Mouse (Mus musculus) midbrain, embryonic 12.5 days (tissue): ENCODE data around the gene Hsf2bp. TPM values are rescaled to one million over a fixed set of nuclear protein-coding genes. Genes with fewer than 3 reads are reported as not detected.

Experiments
- ATAC-seq: fragments of 200-750 bp; cut with Nextera tagmentation; 2 replicates; pipeline ENCODE4 v1.8.0; 2017; ENCODE audit warnings: low read depth, moderate TSS enrichment, moderate library complexity; ENCODE audit not compliant: low FRiP score
- H3K27ac ChIP-seq: fragments of 300-500 bp; sonication (generic); replicated peaks from 2 replicates; pipeline ENCODE4 v1.5.1; 2016; ENCODE audit warnings: mild to moderate bottlenecking
- H3K27me3 ChIP-seq: fragments of 300-500 bp; sonication (generic); 2 replicates; pipeline ENCODE4 v1.6.1; 2016; ENCODE audit warnings: mild to moderate bottlenecking
- H3K36me3 ChIP-seq: fragments of 300-500 bp; sonication (generic); 2 replicates; pipeline ENCODE4 v1.6.1; 2016
- H3K4me1 ChIP-seq: fragments of 300-500 bp; sonication (generic); 2 replicates; pipeline ENCODE4 v1.6.1; 2016
- H3K4me2 ChIP-seq: fragments of 300-500 bp; sonication (generic); replicated peaks from 2 replicates; pipeline ENCODE4 v1.6.1; 2016; ENCODE audit warnings: mild to moderate bottlenecking, moderate library complexity
- H3K4me3 ChIP-seq: fragments of 300-500 bp; sonication (generic); 2 replicates; pipeline ENCODE4 v1.5.1; 2016; ENCODE audit warnings: mild to moderate bottlenecking
- H3K9ac ChIP-seq: fragments of 300-500 bp; sonication (generic); replicated peaks from 2 replicates; pipeline ENCODE4 v1.6.1; 2016; ENCODE audit warnings: mild to moderate bottlenecking, moderate library complexity
- H3K9me3 ChIP-seq: fragments of 300-500 bp; sonication (generic); 2 replicates; pipeline ENCODE4 v1.6.1; 2016; ENCODE audit warnings: mild to moderate bottlenecking
- WGBS: fragments of 180-500 bp; shearing (Covaris S2); methylation state at CpG from one replicate; pipeline ENCODE4 v1.1.7; 2016; 5-methylcytosine and 5-hydroxymethylcytosine counted together
- polyA plus RNA-seq: library from polyadenylated mRNA; unstranded; fragments of >200 nt; fragmentation: Nextera tagmentation; extraction: Ambion mirVana; gene quantifications from 2 replicates; pipeline ENCODE4 v1.2.1, GENCODE M21; 2016

Gene Hsf2bp
- polyA plus RNA-seq, 1 experiment from 2014 or later = 0.66 TPM

- Histone ChIP-seq H3K36me3 (no peaks in the 10 kb centered on the region), H3K4me3 (no peak overlapping the region), H3K9ac (no peak overlapping the region), H3K9me3 (no peaks in the 10 kb centered on the region), H3K4me1 (no peaks in the 10 kb centered on the region), H3K27ac (no peak overlapping the region), H3K4me2 (no peak overlapping the region), H3K27me3 (no peaks in the 10 kb centered on the region)
- no peak for ATAC-seq
- 83% methylated on average over 10 of the region's 10 CpGs for WGBS
Observed at GRCm38 (mm10) chr17:31943881-31944539, 92.1 kb downstream of the Hsf2bp start.

GRCm38 (mm10) chr17:31941616-31942015, 94.5 kb downstream of the Hsf2bp start:
- no peak for ATAC-seq
- 27% methylated on average over 4 of the region's 4 CpGs for WGBS
- no peaks in the 10 kb centered on the region for H3K36me3 ChIP-seq
- H3K27me3 ChIP-seq = no peaks in the 10 kb centered on the region
- H3K4me2 ChIP-seq = no peak overlapping the region
- no peaks in the 10 kb centered on the region for H3K4me1 ChIP-seq
- no peak overlapping the region for H3K27ac ChIP-seq
- no peaks in the 10 kb centered on the region for H3K9me3 ChIP-seq
- no peak overlapping the region for H3K4me3 ChIP-seq
- H3K9ac ChIP-seq = no peak overlapping the region; the same call in 1 of the 2 replicates

DNA sequence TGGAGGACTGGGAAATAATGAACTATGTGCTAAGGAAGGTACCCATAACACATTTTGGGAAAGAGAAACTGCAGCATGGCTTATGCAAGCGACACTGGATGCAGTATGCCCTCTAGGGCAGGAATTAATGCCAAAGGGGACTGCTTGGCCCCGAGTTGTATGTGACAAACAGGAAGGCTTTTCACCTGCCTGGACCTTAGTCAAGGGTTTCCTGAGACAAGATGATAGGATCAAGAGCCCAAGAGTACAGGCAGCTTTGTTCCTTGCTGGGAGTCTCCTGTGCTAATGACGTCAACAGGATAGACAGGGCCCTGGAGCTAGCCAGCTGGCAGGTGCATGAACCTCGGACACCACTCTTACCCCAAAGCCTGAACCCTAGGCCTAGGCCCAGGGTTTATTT, 95.5 kb downstream of the Hsf2bp start:
- Histone ChIP-seq H3K27ac (no peak overlapping the region), H3K9ac (no peak overlapping the region), H3K36me3 (no peaks in the 10 kb centered on the region), H3K27me3 (no peaks in the 10 kb centered on the region), H3K4me3 (no peak overlapping the region), H3K9me3 (no peaks in the 10 kb centered on the region), H3K4me1 (no peaks in the 10 kb centered on the region), H3K4me2 (no peak overlapping the region)
- WGBS = 78% methylated on average over 4 of the region's 4 CpGs
- no peak for ATAC-seq

DNA sequence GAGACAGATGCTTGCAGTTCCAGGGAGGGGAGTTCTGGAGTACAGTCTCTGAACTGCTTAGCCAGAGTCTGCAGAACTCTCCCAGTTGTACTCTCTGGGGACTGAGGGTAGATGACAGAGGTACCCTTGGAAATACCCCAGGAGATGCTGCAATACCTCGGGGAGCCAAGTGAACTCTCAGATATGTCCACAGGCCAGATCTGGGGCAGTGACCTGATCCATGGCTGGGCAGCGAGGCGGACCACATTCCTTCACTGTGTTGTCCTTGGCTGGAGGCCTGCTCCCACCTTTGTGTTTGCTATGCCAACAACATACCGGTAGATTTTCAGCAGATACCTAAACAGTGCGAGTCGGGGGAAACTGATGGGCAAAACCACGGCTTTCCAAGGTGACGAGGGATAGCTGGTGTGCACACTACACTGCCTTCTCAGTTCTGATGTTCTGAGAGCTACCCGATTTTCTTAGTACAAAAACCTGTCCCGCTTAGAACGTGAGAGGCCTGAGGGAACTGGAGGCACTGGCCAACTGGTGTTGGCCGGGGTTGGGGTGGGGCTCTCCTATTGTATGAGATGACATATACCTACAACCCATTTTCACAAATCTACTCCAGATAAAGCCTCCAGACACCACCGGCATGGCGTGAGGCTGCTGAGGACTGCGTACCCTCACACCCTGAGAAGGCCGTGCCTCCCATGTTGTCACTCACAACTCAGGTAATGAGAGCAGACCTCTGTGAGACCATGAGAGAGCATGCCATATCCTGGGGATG, 96.7 kb downstream of the Hsf2bp start:
- WGBS = 87% methylated on average over 16 of the region's 16 CpGs
- Histone ChIP-seq H3K9me3 (no peaks in the 10 kb centered on the region), H3K4me1 (no peaks in the 10 kb centered on the region), H3K4me2 (no peak overlapping the region), H3K4me3 (no peak overlapping the region), H3K27me3 (no peaks in the 10 kb centered on the region), H3K27ac (no peak overlapping the region), H3K9ac (no peak overlapping the region), H3K36me3 (no peaks in the 10 kb centered on the region)
- no peak for ATAC-seq

GRCm38 (mm10) chr17:31938539-31939260, 97.4 kb downstream of the Hsf2bp start:
- Histone ChIP-seq H3K27me3 (no peaks in the 10 kb centered on the region), H3K27ac (no peak overlapping the region), H3K36me3 (no peaks in the 10 kb centered on the region), H3K4me2 (no peak overlapping the region), H3K9me3 (no peaks in the 10 kb centered on the region), H3K4me3 (no peak overlapping the region), H3K4me1 (no peaks in the 10 kb centered on the region), H3K9ac (no peak overlapping the region)
- ATAC-seq = no peak
- 87% methylated on average over 12 of the region's 12 CpGs for WGBS

DNA sequence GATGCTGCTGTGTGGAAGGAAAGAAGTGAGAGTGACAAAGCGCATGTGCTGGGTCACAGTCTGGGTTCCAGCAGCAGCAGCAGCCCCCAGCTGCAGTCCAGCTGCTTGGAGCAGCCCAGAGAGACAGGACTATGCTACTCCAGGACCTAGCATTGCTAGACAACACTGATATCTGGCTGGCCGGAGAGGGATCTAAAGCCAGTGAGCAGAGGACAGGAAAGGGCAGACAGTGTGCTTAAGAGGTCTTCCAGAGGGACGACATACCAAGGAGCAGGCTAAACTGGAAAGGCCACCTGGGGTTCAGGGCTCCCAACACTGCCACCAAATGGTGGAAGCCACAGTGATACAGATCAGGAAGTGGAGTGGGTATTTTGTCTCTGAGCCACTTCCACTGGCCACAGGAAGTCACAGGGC, 99.0 kb downstream of the Hsf2bp start:
- no peak overlapping the region for H3K27ac ChIP-seq
- 49% methylated on average over 3 of the region's 3 CpGs for whole genome bisulfite sequencing
- no peak for ATAC-seq

DNA sequence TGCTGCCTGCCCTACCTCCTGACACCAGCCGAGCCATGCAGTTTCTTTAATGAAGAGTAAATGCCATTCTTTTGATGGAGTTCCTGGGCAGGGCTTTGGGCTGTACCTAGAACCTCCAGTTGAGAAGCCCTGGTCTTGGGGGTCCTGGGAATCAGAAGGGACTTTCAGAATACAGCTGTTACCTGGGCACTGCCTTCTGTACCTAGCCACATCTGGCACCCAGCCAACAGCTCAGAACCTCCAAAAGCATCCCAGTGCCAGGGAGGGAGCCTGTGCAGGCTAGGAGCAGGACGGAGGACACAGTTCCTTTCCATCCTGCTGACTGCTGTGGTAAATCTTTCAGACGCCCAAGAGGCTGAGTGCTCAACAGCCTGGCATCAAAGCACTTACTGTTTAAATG, 100.3 kb downstream of the Hsf2bp start:
- Histone ChIP-seq H3K27me3 (no peaks in the 10 kb centered on the region), H3K9ac (no peak overlapping the region), H3K4me1 (peaks cover 6% of the 10 kb centered on the region; the same call in 1 of the 2 replicates), H3K27ac (no peak overlapping the region), H3K9me3 (no peaks in the 10 kb centered on the region), H3K4me3 (no peak overlapping the region), H3K36me3 (no peaks in the 10 kb centered on the region), H3K4me2 (no peak overlapping the region)
- WGBS = 70% methylated on average over 3 of the region's 3 CpGs
- ATAC-seq = no peak

More for the DNA sequence above, 99.0 kb downstream of the Hsf2bp start:
- Histone ChIP-seq H3K27me3 (no peaks in the 10 kb centered on the region), H3K4me3 (no peak overlapping the region), H3K4me1 (no peaks in the 10 kb centered on the region), H3K4me2 (no peak overlapping the region), H3K9me3 (no peaks in the 10 kb centered on the region), H3K36me3 (no peaks in the 10 kb centered on the region), H3K9ac (no peak overlapping the region)

GRCm38 (mm10) chr17:31935091-31935830, 100.9 kb downstream of the Hsf2bp start:
- no peak for ATAC-seq
- H3K4me1 ChIP-seq = peaks cover 6% of the 10 kb centered on the region; the same call in 1 of the 2 replicates
- no peaks in the 10 kb centered on the region for H3K9me3 ChIP-seq
- no peak overlapping the region for H3K27ac ChIP-seq
- H3K4me3 ChIP-seq = no peak overlapping the region
- no peak overlapping the region for H3K4me2 ChIP-seq
- 72% methylated on average over 6 of the region's 6 CpGs for WGBS
- H3K9ac ChIP-seq = no peak overlapping the region
- H3K27me3 ChIP-seq = no peaks in the 10 kb centered on the region
- no peaks in the 10 kb centered on the region for H3K36me3 ChIP-seq

- no peak overlapping the region for H3K4me2 ChIP-seq
- 65% methylated on average over 1 of the region's 1 CpGs for whole genome bisulfite sequencing
- no peaks in the 10 kb centered on the region for H3K27me3 ChIP-seq
- ATAC-seq = no peak
- H3K4me3 ChIP-seq = no peak overlapping the region
- H3K4me1 ChIP-seq = peaks cover 6% of the 10 kb centered on the region; the same call in 1 of the 2 replicates
- H3K27ac ChIP-seq = no peak overlapping the region
- no peaks in the 10 kb centered on the region for H3K36me3 ChIP-seq
- H3K9me3 ChIP-seq = no peaks in the 10 kb centered on the region
- H3K9ac ChIP-seq = no peak overlapping the region
Observed at GRCm38 (mm10) chr17:31933956-31934355, 102.2 kb downstream of the Hsf2bp start.

DNA sequence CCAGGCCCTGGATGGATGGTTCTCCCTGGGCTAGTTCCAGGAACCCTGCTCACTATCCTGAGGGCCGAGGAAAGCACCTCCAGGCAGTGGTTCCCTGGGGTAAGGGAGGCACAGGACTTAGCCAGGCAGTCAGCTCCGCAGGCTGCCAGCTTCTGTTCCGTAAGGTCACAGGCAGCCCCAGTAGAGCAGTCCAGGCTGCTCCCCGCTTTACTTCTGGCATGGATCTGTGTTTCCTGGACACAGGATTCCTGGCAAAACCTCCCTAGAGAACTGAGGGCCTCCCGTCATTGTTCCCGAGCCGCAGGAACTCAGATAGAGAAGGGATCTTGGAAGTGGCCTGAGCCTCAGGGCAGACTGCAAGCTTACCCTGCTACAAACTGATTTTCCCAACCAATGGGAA, 104.7 kb downstream of the Hsf2bp start:
- WGBS = 48% methylated on average over 7 of the region's 7 CpGs
- Histone ChIP-seq H3K4me2 (no peak overlapping the region), H3K4me1 (peaks cover 6% of the 10 kb centered on the region; the same call in 1 of the 2 replicates), H3K9ac (0 out of 2 replicates have a peak overlapping the region, but pooled peaks have one; percentile 15), H3K27ac (0 out of 2 replicates have a peak overlapping the region, but pooled peaks have one; percentile 46), H3K36me3 (no peaks in the 10 kb centered on the region), H3K27me3 (no peaks in the 10 kb centered on the region), H3K4me3 (no peak overlapping the region), H3K9me3 (no peaks in the 10 kb centered on the region)
- no peak for ATAC-seq

DNA sequence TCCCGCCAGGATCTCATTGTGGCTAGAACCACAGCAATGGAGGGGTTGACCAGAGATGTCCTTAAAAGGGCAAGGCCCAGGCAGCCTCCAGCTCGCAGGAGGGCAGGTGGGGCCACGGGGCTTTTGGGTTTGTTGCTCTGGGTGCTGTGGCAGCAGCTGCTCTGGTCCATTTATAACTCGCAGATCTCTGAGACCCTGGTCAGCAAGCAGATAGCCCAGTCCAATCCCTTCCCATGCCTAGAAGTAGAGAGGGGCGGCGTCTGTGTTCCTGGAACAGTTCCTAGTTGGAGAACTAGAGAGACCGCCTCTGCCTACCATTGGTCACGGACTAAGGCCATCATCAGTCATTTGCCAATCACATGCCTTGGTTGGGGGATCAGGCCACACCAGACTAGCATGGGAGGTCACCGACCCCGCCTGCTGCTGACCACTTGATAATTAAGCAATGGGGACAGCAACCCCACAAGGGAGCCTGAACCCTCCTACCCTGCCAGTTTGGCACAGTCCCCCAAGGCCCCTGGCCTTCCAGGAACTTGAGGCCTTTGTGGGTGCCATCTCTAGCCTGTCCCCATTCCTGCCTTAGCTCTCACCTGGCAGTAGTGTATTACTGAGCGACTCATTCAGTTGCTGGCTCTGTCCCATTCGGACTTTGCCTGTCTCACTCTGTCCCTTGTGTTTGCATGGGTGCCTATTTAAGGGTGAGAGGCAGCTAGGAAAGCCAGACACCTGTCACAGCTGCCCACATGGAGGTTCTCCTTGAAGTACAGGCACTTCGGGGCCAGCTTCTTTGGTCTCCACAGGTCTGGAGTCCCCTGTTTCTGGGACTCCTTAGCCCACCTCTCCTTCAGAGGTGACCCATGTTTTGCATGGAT, 106.1 kb downstream of the Hsf2bp start:
- ATAC-seq = no peak
- no peak overlapping the region for H3K27ac ChIP-seq
- H3K9ac ChIP-seq = no peak overlapping the region
- no peak overlapping the region for H3K4me3 ChIP-seq
- 54% methylated on average over 13 of the region's 13 CpGs for WGBS
- H3K4me1 ChIP-seq = peaks cover 6% of the 10 kb centered on the region; the same call in 1 of the 2 replicates
- no peaks in the 10 kb centered on the region for H3K9me3 ChIP-seq
- no peak overlapping the region for H3K4me2 ChIP-seq
- no peaks in the 10 kb centered on the region for H3K36me3 ChIP-seq
- H3K27me3 ChIP-seq = no peaks in the 10 kb centered on the region
